Comparison of ENCODE assay signal across 8 mouse cellular contexts in genomic region chr5:140662741-140663592, GRCm38 (mm10). TPM values are rescaled to one million over a fixed set of nuclear protein-coding genes. Genes with fewer than 3 reads are reported as not detected.
DNase-seq lines count a peak whose midpoint lies in the region; ATAC-seq and TF ChIP-seq lines count a peak whose summit lies in the region.

No protein-coding gene starts in this region.

- WGBS in heart, embryonic 10.5 days, result 60% methylated on average over 17 of the region's 17 CpGs
- WGBS in midbrain, embryonic 15.5 days, result 69% methylated on average over 17 of the region's 17 CpGs
- 79% methylated on average over 17 of the region's 17 CpGs for WGBS in midbrain, embryonic 11.5 days
- 60% methylated on average over 17 of the region's 17 CpGs for WGBS in forebrain, embryonic 14.5 days
- 54% methylated on average over 17 of the region's 17 CpGs for WGBS in kidney, adult 2 months

- ATAC-seq in midbrain, embryonic 15.5 days (replicated peaks), result no peak
- ATAC-seq in midbrain, embryonic 11.5 days (ENCODE audit: low FRiP score), result no peak
- ATAC-seq in forebrain, embryonic 14.5 days, result no peak
- ATAC-seq in neutrophil, adult 5-6 weeks (ENCODE audit: extremely low read depth, insufficient number of reproducible peaks, low FRiP score, poor library complexity, severe bottlenecking), result peak; percentile 64

- H3K9ac ChIP-seq in midbrain, embryonic 15.5 days, result no peak overlapping the region
- H3K9ac ChIP-seq in midbrain, embryonic 11.5 days (ENCODE audit: low read length), result no peak overlapping the region
- H3K9ac ChIP-seq in forebrain, embryonic 14.5 days (ENCODE audit: low read length), result peak overlapping the region; percentile 36; the same call in 1 of the 2 replicates

- no peak overlapping the region for H3K4me3 ChIP-seq in heart, embryonic 10.5 days
- H3K4me3 ChIP-seq in midbrain, embryonic 15.5 days, result no peak overlapping the region
- no peak overlapping the region for H3K4me3 ChIP-seq in midbrain, embryonic 11.5 days (ENCODE audit: low read depth, low read length)
- no peak overlapping the region for H3K4me3 ChIP-seq in forebrain, embryonic 14.5 days (ENCODE audit: low read depth, low read length)
- H3K4me3 ChIP-seq in kidney, adult 2 months (ENCODE audit: insufficient read depth, low read depth, low read length), result no peak overlapping the region

- DNase-seq in heart, embryonic 10.5 days (ENCODE audit: low spot score), result no peak
- DNase-seq in heart, adult 8-10 months (ENCODE audit: low spot score), result no peak
- no peak for DNase-seq in midbrain, embryonic 11.5 days (ENCODE audit: low spot score, missing footprints)
- DNase-seq in forebrain, embryonic 14.5 days (ENCODE audit: low spot score), result no peak
- no peak for DNase-seq in kidney, adult 2 months
- no peak for DNase-seq in retina, embryonic 14.5 days (ENCODE audit: low spot score)

- peaks cover 3% of the 10 kb centered on the region; the same call in 1 of the 2 replicates for H3K36me3 ChIP-seq in heart, embryonic 10.5 days
- H3K36me3 ChIP-seq in midbrain, embryonic 15.5 days (replicated peaks), result 0 out of 2 replicates have a peak, but pooled peaks cover 5% of the 10 kb centered on the region
- no peaks in the 10 kb centered on the region for H3K36me3 ChIP-seq in midbrain, embryonic 11.5 days (ENCODE audit: control insufficient read depth, insufficient read depth, low read length)
- peaks cover 9% of the 10 kb centered on the region for H3K36me3 ChIP-seq in forebrain, embryonic 14.5 days (ENCODE audit: control insufficient read depth, insufficient read depth, low read length)
- H3K36me3 ChIP-seq in kidney, adult 2 months (ENCODE audit: control insufficient read depth, insufficient read depth, low read length), result no peaks in the 10 kb centered on the region; the same call in 1 of the 2 replicates

- 0 out of 2 replicates have a peak, but pooled peaks cover 8% of the 10 kb centered on the region for H3K27me3 ChIP-seq in heart, embryonic 10.5 days (ENCODE audit: insufficient read depth, poor library complexity, severe bottlenecking)
- H3K27me3 ChIP-seq in midbrain, embryonic 15.5 days (replicated peaks), result no peaks in the 10 kb centered on the region
- no peaks in the 10 kb centered on the region for H3K27me3 ChIP-seq in midbrain, embryonic 11.5 days (ENCODE audit: control insufficient read depth, insufficient read depth, low read length)
- H3K27me3 ChIP-seq in forebrain, embryonic 14.5 days (replicated peaks; ENCODE audit: control insufficient read depth, insufficient read depth, low read length), result no peaks in the 10 kb centered on the region
- no peaks in the 10 kb centered on the region for H3K27me3 ChIP-seq in kidney, adult 2 months (replicated peaks; ENCODE audit: control insufficient read depth, insufficient read depth, low read length)

- no peak overlapping the region for H3K4me2 ChIP-seq in midbrain, embryonic 15.5 days
- no peak overlapping the region for H3K4me2 ChIP-seq in midbrain, embryonic 11.5 days
- H3K4me2 ChIP-seq in forebrain, embryonic 14.5 days (ENCODE audit: low read length), result no peak overlapping the region

- TF ChIP-seq CTCF in kidney, adult 2 months (conservative IDR thresholded peaks at IDR 0.05; ENCODE audit: insufficient read depth, insufficient read length, low read depth, low read length), result no peak

- peaks cover 43% of the 10 kb centered on the region for H3K4me1 ChIP-seq in heart, embryonic 10.5 days
- H3K4me1 ChIP-seq in midbrain, embryonic 15.5 days, result peaks cover 40% of the 10 kb centered on the region
- peaks cover 2% of the 10 kb centered on the region; the same call in 1 of the 2 replicates for H3K4me1 ChIP-seq in midbrain, embryonic 11.5 days (ENCODE audit: control insufficient read depth, insufficient read depth, low read length)
- peaks cover 41% of the 10 kb centered on the region for H3K4me1 ChIP-seq in forebrain, embryonic 14.5 days (ENCODE audit: control insufficient read depth, insufficient read depth, low read length)
- H3K4me1 ChIP-seq in kidney, adult 2 months (ENCODE audit: control insufficient read depth, insufficient read depth, low read length), result no peaks in the 10 kb centered on the region

- TF ChIP-seq POLR2A in kidney, adult 2 months (IDR thresholded peaks at IDR 0.05; ENCODE audit: low read depth, low read length), result no peak

- H3K9me3 ChIP-seq in heart, embryonic 10.5 days, result no peaks in the 10 kb centered on the region
- H3K9me3 ChIP-seq in midbrain, embryonic 15.5 days, result no peaks in the 10 kb centered on the region
- no peaks in the 10 kb centered on the region for H3K9me3 ChIP-seq in midbrain, embryonic 11.5 days (ENCODE audit: control insufficient read depth, low read length)
- H3K9me3 ChIP-seq in forebrain, embryonic 14.5 days (replicated peaks; ENCODE audit: control insufficient read depth, low read length), result no peaks in the 10 kb centered on the region

- peak overlapping the region; percentile 83 for H3K27ac ChIP-seq in heart, embryonic 10.5 days
- peak overlapping the region; percentile 52; the same call in 1 of the 2 replicates for H3K27ac ChIP-seq in midbrain, embryonic 15.5 days
- H3K27ac ChIP-seq in midbrain, embryonic 11.5 days (ENCODE audit: low read depth, low read length), result no peak overlapping the region
- peak overlapping the region; percentile 90 for H3K27ac ChIP-seq in forebrain, embryonic 14.5 days (ENCODE audit: low read depth, low read length)
- H3K27ac ChIP-seq in kidney, adult 2 months (ENCODE audit: insufficient read depth, low read depth, low read length), result no peak overlapping the region

RNA-seq across cellular contexts. Expression of gene Ttyh3, which starts 14.1 kb away (rescaled TPM):
- polyA plus RNA-seq in heart, embryonic 10.5 days (2016; fragmentation: Nextera tagmentation; extraction: Ambion mirVana), result 23.5 and 32.9 TPM in 2 replicates
- 10 to 100 TPM in 2 of 4 experiments, 1 to 10 TPM in 2; 8.8 to 11.5 (median 9.9) TPM for total RNA-seq in heart, adult 8-10 months (2022)
- 80.3 and 84.2 TPM in 2 replicates for polyA plus RNA-seq in midbrain, embryonic 15.5 days (2015; fragmentation: Nextera tagmentation; extraction: Ambion mirVana)
- 42.9 and 46.4 TPM in 2 replicates for polyA plus RNA-seq in midbrain, embryonic 11.5 days (2014; fragmentation: Nextera tagmentation; extraction: Ambion mirVana)
- polyA plus RNA-seq in forebrain, embryonic 14.5 days (2014; fragmentation: Nextera tagmentation; extraction: Ambion mirVana), result 65.8 and 72.3 TPM in 2 replicates
- 54.6 and 59.8 TPM in 2 replicates for total RNA-seq in neutrophil, adult 5-6 weeks (2017)
- polyA plus RNA-seq in kidney, adult 2 months (2012; rRNA removed), result 33.5 and 35.6 TPM in 2 replicates

RNA-seq across cellular contexts. Expression of gene Iqce, which starts 39.2 kb away (rescaled TPM):
- 11.4 and 17.9 TPM in 2 replicates for polyA plus RNA-seq in heart, embryonic 10.5 days (2016; fragmentation: Nextera tagmentation; extraction: Ambion mirVana)
- total RNA-seq in heart, adult 8-10 months (2022), result 1 to 10 TPM; 4.5 to 7.8 (median 5.6) TPM
- 27.4 and 32.2 TPM in 2 replicates for polyA plus RNA-seq in midbrain, embryonic 15.5 days (2015; fragmentation: Nextera tagmentation; extraction: Ambion mirVana)
- 13.9 and 15.6 TPM in 2 replicates for polyA plus RNA-seq in midbrain, embryonic 11.5 days (2014; fragmentation: Nextera tagmentation; extraction: Ambion mirVana)
- polyA plus RNA-seq in forebrain, embryonic 14.5 days (2014; fragmentation: Nextera tagmentation; extraction: Ambion mirVana), result 13.4 and 18.9 TPM in 2 replicates
- 21.2 and 23.9 TPM in 2 replicates for total RNA-seq in neutrophil, adult 5-6 weeks (2017)
- polyA plus RNA-seq in kidney, adult 2 months (2012; rRNA removed), result 23.1 and 27.2 TPM in 2 replicates

RNA-seq across cellular contexts. Expression of gene Brat1, which starts 41.8 kb away (rescaled TPM):
- polyA plus RNA-seq in heart, embryonic 10.5 days (2016; fragmentation: Nextera tagmentation; extraction: Ambion mirVana), result 18.6 and 19.1 TPM in 2 replicates
- 1 to 10 TPM; 6.7 to 8.2 (median 7.8) TPM for total RNA-seq in heart, adult 8-10 months (2022)
- 25.4 and 25.9 TPM in 2 replicates for polyA plus RNA-seq in midbrain, embryonic 15.5 days (2015; fragmentation: Nextera tagmentation; extraction: Ambion mirVana)
- 8.3 and 11.4 TPM in 2 replicates for polyA plus RNA-seq in midbrain, embryonic 11.5 days (2014; fragmentation: Nextera tagmentation; extraction: Ambion mirVana)
- polyA plus RNA-seq in forebrain, embryonic 14.5 days (2014; fragmentation: Nextera tagmentation; extraction: Ambion mirVana), result 14.3 and 19.8 TPM in 2 replicates
- 23.3 and 23.6 TPM in 2 replicates for total RNA-seq in neutrophil, adult 5-6 weeks (2017)
- polyA plus RNA-seq in kidney, adult 2 months (2012; rRNA removed), result 16.3 and 20.4 TPM in 2 replicates

RNA-seq across cellular contexts. Expression of gene Lfng, which starts 55.8 kb away (rescaled TPM):
- 3.8 and 4.7 TPM in 2 replicates for polyA plus RNA-seq in heart, embryonic 10.5 days (2016; fragmentation: Nextera tagmentation; extraction: Ambion mirVana)
- 1 to 10 TPM; 6.0 to 8.3 (median 6.9) TPM for total RNA-seq in heart, adult 8-10 months (2022)
- 20.4 and 21.8 TPM in 2 replicates for polyA plus RNA-seq in midbrain, embryonic 15.5 days (2015; fragmentation: Nextera tagmentation; extraction: Ambion mirVana)
- polyA plus RNA-seq in midbrain, embryonic 11.5 days (2014; fragmentation: Nextera tagmentation; extraction: Ambion mirVana), result 38.3 and 40.5 TPM in 2 replicates
- 30.9 TPM in 2 replicates for polyA plus RNA-seq in forebrain, embryonic 14.5 days (2014; fragmentation: Nextera tagmentation; extraction: Ambion mirVana)
- 229 and 273 TPM in 2 replicates for total RNA-seq in neutrophil, adult 5-6 weeks (2017)
- 37.8 and 43.3 TPM in 2 replicates for polyA plus RNA-seq in kidney, adult 2 months (2012; rRNA removed)

Comparison
In these comparisons a context has a peak if more than half of its experiments do, and no peak if none do; other contexts are left out.
1. H3K27ac ChIP-seq: peak in heart, embryonic 10.5 days (single experiment), midbrain, embryonic 15.5 days (single experiment) and forebrain, embryonic 14.5 days (single experiment); none in midbrain, embryonic 11.5 days (single experiment) and kidney, adult 2 months (single experiment).